Mouse (Mus musculus): ENCODE results near the gene Gpr84.

DNA sequence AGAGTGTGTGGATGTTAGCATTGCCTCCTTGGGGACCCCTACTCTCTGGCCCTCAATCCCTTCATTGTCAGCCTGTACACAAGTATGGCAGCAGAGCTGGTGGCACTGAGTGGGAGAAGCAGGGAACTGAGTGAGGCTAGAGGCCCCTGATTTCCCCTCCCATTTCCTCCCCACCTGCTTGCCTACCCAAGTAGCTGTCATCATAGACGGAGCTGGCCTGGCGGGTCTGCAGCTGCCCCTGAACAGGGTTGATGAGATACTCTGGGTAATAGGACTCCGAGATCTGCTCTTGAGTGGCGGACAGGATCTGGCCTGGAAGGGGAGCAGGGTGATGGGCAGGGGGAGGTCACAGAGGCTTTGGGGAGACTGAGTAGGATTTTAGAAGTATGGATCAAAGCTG, 45.7 kb upstream of the Gpr84 start:
- no peak for TF ChIP-seq POLR2A (IDR thresholded peaks at IDR 0.05; ENCODE audit: insufficient read depth, low read length)
- no peak for TF ChIP-seq CTCF (IDR thresholded peaks at IDR 0.05; ENCODE audit: low read depth, low read length)
